Mouse (Mus musculus) right cerebral cortex, adult 2 months (tissue): ENCODE data around the gene Rfx7.
"Not testable (repeated sequence)": the region's sequence is repeated elsewhere in the genome, so short reads cannot be mapped to it uniquely, and the experiment has no call there.

Experiments
- DNase-seq, 2 experiments: peaks; one replicate each; pipeline ENCODE4 v3.0.0; 2021 to 2022; ENCODE audit warnings: low spot score in 2 of 2

Rfx7 gene

GRCm38 (mm10) chr9:72663534-72663918 is 131.5 kb downstream of the Rfx7 start:
- DNase-seq: no peak

GRCm38 (mm10) chr9:72664409-72665351 is 132.6 kb downstream of the Rfx7 start:
- DNase-seq: peak; percentile 31 to 53

GRCm38 (mm10) chr9:72665517-72665916 is 133.5 kb downstream of the Rfx7 start:
- no peak for DNase-seq

GRCm38 (mm10) chr9:72666352-72667021 is 134.4 kb downstream of the Rfx7 start:
- DNase-seq: not testable (repeated sequence)

- no peak for DNase-seq
These were observed 135.1 kb downstream of the Rfx7 start for GRCm38 (mm10) chr9:72667126-72667525.

- no peak for DNase-seq
These were observed 137.3 kb downstream of the Rfx7 start for GRCm38 (mm10) chr9:72669383-72669782.

- DNase-seq: peak; percentile 85 to 89
These were observed 140.3 kb downstream of the Rfx7 start for GRCm38 (mm10) chr9:72672361-72672760.
